9 mouse cellular contexts compared by ENCODE assay signal in the genomic region with DNA sequence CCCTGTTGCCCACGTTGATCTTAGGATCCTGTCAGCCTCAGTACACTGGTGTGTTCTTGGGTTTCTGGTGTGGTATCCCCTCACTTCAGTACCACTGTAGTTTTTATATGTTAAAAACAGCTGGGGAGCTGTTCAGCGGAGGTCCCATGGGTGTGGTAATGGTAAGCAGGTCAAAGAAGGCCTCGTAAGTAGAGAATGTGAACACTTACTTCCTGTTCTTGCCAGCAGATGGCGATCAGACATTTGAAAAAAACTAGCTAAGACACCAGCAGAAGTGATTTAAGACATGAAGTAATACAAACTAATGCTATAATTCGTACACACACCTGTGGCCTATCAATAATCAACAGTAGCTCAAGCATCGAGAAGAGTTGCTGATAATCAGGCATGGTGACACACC. TPM values are rescaled to one million over a fixed set of nuclear protein-coding genes. Genes with fewer than 3 reads are reported as not detected.
DNase-seq lines count a peak whose midpoint lies in the region; ATAC-seq and TF ChIP-seq lines count a peak whose summit lies in the region.
"Had no signal": no experiment of that assay in that cellular context is flagged by ENCODE, and none has a peak within 500 bp of the region (broad histone marks: within the 10 kb centered on the region; RNA-seq: fewer than 3 reads in every experiment).

No protein-coding gene starts in this region.

- H3K4me3 ChIP-seq in heart, embryonic 12.5 days = no peak overlapping the region
- no peak overlapping the region for H3K4me3 ChIP-seq in embryonic facial prominence, embryonic 13.5 days
- H3K4me3 ChIP-seq in lung, postnatal 0 days (ENCODE audit: low read depth, low read length) = no peak overlapping the region
- H3K4me3 ChIP-seq: liver, embryonic 15.5 days had no signal

- no peak overlapping the region for H3K4me2 ChIP-seq in heart, embryonic 12.5 days
- H3K4me2 ChIP-seq in embryonic facial prominence, embryonic 13.5 days = no peak overlapping the region
- no peak overlapping the region for H3K4me2 ChIP-seq in lung, postnatal 0 days (replicated peaks; ENCODE audit: low read depth, low read length)
- H3K4me2 ChIP-seq: liver, embryonic 15.5 days had no signal

- peak; percentile 67 for TF ChIP-seq CTCF in lung, postnatal 0 days (IDR thresholded peaks at IDR 0.05)

- H3K36me3 ChIP-seq in heart, embryonic 12.5 days = peaks cover 31% of the 10 kb centered on the region
- peaks cover 32% of the 10 kb centered on the region for H3K36me3 ChIP-seq in embryonic facial prominence, embryonic 13.5 days
- no peaks in the 10 kb centered on the region for H3K36me3 ChIP-seq in lung, postnatal 0 days (ENCODE audit: insufficient read depth, low read length)
- H3K36me3 ChIP-seq: liver, embryonic 15.5 days had no signal

- H3K9me3 ChIP-seq in heart, embryonic 12.5 days (replicated peaks) = no peaks in the 10 kb centered on the region
- H3K9me3 ChIP-seq in embryonic facial prominence, embryonic 13.5 days = no peaks in the 10 kb centered on the region
- H3K9me3 ChIP-seq in lung, postnatal 0 days (ENCODE audit: low read length) = no peaks in the 10 kb centered on the region
- H3K9me3 ChIP-seq: liver, embryonic 15.5 days had no signal

- no peaks in the 10 kb centered on the region for H3K27me3 ChIP-seq in heart, embryonic 12.5 days (replicated peaks)
- H3K27me3 ChIP-seq in embryonic facial prominence, embryonic 13.5 days = no peaks in the 10 kb centered on the region
- no peaks in the 10 kb centered on the region for H3K27me3 ChIP-seq in lung, postnatal 0 days (replicated peaks; ENCODE audit: insufficient read depth, low read length)
- H3K27me3 ChIP-seq: liver, embryonic 15.5 days had no signal

- H3K4me1 ChIP-seq in heart, embryonic 12.5 days (replicated peaks) = no peaks in the 10 kb centered on the region
- peaks cover 8% of the 10 kb centered on the region; the same call in 1 of the 2 replicates for H3K4me1 ChIP-seq in embryonic facial prominence, embryonic 13.5 days
- no peaks in the 10 kb centered on the region for H3K4me1 ChIP-seq in lung, postnatal 0 days (ENCODE audit: insufficient read depth, low read depth, low read length)
- H3K4me1 ChIP-seq: liver, embryonic 15.5 days had no signal

- no peak for TF ChIP-seq EP300 in lung, postnatal 0 days (IDR thresholded peaks at IDR 0.05)

- WGBS in heart, embryonic 12.5 days = 29% methylated on average over 6 of the region's 6 CpGs
- 20% methylated on average over 6 of the region's 6 CpGs for WGBS in embryonic facial prominence, embryonic 13.5 days
- WGBS in lung, postnatal 0 days = 26% methylated on average over 6 of the region's 6 CpGs

- no peak overlapping the region for H3K27ac ChIP-seq in heart, embryonic 12.5 days (ENCODE audit: poor library complexity, severe bottlenecking)
- H3K27ac ChIP-seq in embryonic facial prominence, embryonic 13.5 days = no peak overlapping the region
- H3K27ac ChIP-seq in lung, postnatal 0 days (ENCODE audit: low read length) = no peak overlapping the region
- H3K27ac ChIP-seq: liver, embryonic 15.5 days had no signal

- no peak overlapping the region for H3K9ac ChIP-seq in heart, embryonic 12.5 days
- H3K9ac ChIP-seq in embryonic facial prominence, embryonic 13.5 days = 0 out of 2 replicates have a peak overlapping the region, but pooled peaks have one; percentile 46
- no peak overlapping the region for H3K9ac ChIP-seq in lung, postnatal 0 days (replicated peaks; ENCODE audit: low read depth)
- H3K9ac ChIP-seq: liver, embryonic 15.5 days had no signal

- peak; percentile 48 to 77 for DNase-seq in heart, adult 18-20 months
- peak; percentile 73 for DNase-seq in A20 (ENCODE audit: low read depth, low spot score)
- peak; percentile 8 for DNase-seq in adrenal gland, adult 8-10 months
- DNase-seq in kidney, postnatal 36 days = peak; percentile 46 to 70
- DNase-seq in lung, postnatal 0 days (ENCODE audit: low spot score) = peak; percentile 75
- peak; percentile 31 to 69 for DNase-seq in spleen, postnatal 4 days (ENCODE audit: low spot score in 2 of 2)

- no peak for ATAC-seq in heart, embryonic 12.5 days (ENCODE audit: insufficient number of reproducible peaks, low FRiP score)
- no peak for ATAC-seq in embryonic facial prominence, embryonic 13.5 days (ENCODE audit: insufficient number of reproducible peaks, insufficient read depth, low FRiP score, low TSS enrichment, low read depth)
- ATAC-seq in lung, postnatal 0 days = no peak

RNA-seq across cellular contexts. Expression of gene Reck, which starts 31.1 kb away (rescaled TPM):
- 1 to 10 TPM; 4.3 to 5.1 TPM for total RNA-seq in heart, adult 18-20 months (2021)
- polyA plus RNA-seq in heart, embryonic 12.5 days (2016; fragmentation: Nextera tagmentation; extraction: Ambion mirVana) = 12.8 and 14.6 TPM in 2 replicates
- 10 to 100 TPM; 21.6 to 45.0 (median 32.0) TPM for total RNA-seq in adrenal gland, adult 8-10 months (2022)
- polyA plus RNA-seq in embryonic facial prominence, embryonic 13.5 days (2015; fragmentation: Nextera tagmentation; extraction: Ambion mirVana) = 28.9 and 33.6 TPM in 2 replicates
- polyA plus RNA-seq in lung, postnatal 0 days (2015; fragmentation: Nextera tagmentation; extraction: Ambion mirVana) = 13.6 TPM in 2 replicates

RNA-seq across cellular contexts. Expression of gene Glipr2, which starts 50.8 kb away (rescaled TPM):
- total RNA-seq in heart, adult 18-20 months (2021) = 1 to 10 TPM; 3.3 to 4.4 TPM
- polyA plus RNA-seq in heart, embryonic 12.5 days (2016; fragmentation: Nextera tagmentation; extraction: Ambion mirVana) = 95.7 and 97.5 TPM in 2 replicates
- total RNA-seq in adrenal gland, adult 8-10 months (2022) = 1 to 10 TPM; 1.8 to 3.1 (median 2.0) TPM
- 63.0 and 71.6 TPM in 2 replicates for polyA plus RNA-seq in embryonic facial prominence, embryonic 13.5 days (2015; fragmentation: Nextera tagmentation; extraction: Ambion mirVana)
- polyA plus RNA-seq in lung, postnatal 0 days (2015; fragmentation: Nextera tagmentation; extraction: Ambion mirVana) = 37.9 and 41.4 TPM in 2 replicates

RNA-seq across cellular contexts. Expression of gene Olfr155, which starts 55.1 kb away (rescaled TPM):
- total RNA-seq in heart, adult 18-20 months (2021) = not detected
- polyA plus RNA-seq in heart, embryonic 12.5 days (2016; fragmentation: Nextera tagmentation; extraction: Ambion mirVana) = not detected in 2 replicates
- total RNA-seq in adrenal gland, adult 8-10 months (2022) = not detected
- polyA plus RNA-seq in embryonic facial prominence, embryonic 13.5 days (2015; fragmentation: Nextera tagmentation; extraction: Ambion mirVana) = not detected in 2 replicates
- polyA plus RNA-seq in lung, postnatal 0 days (2015; fragmentation: Nextera tagmentation; extraction: Ambion mirVana) = not detected in 2 replicates
- polyA plus RNA-seq: liver, embryonic 15.5 days had no signal

Comparison
In these comparisons a context has a peak if more than half of its experiments do, and no peak if none do; other contexts are left out.
1. DNase-seq: peak in every context shown above with its lines; median percentile 75 in lung, postnatal 0 days; 73 in A20; 62 in heart, adult 18-20 months; 58 in kidney, postnatal 36 days; 50 in spleen, postnatal 4 days; 8 in adrenal gland, adult 8-10 months.